Mouse (Mus musculus) kidney, embryonic 15.5 days (tissue): ENCODE results near the gene 1700010I14Rik. TPM values are rescaled to one million over a fixed set of nuclear protein-coding genes. Genes with fewer than 3 reads are reported as not detected.

Experiments
- ATAC-seq: fragments of 200-750 bp; cut with Nextera tagmentation; replicated peaks from 2 replicates; pipeline ENCODE4 v1.8.0; 2017; ENCODE audit warnings: moderate TSS enrichment; ENCODE audit not compliant: low FRiP score
- H3K27ac ChIP-seq: fragments of 300-500 bp; sonication (generic); 2 replicates; pipeline ENCODE4 v1.5.1; 2015; ENCODE audit warnings: mild to moderate bottlenecking, inconsistent platforms
- H3K27me3 ChIP-seq: fragments of 300-500 bp; sonication (generic); 2 replicates; pipeline ENCODE4 v1.6.1; 2015; ENCODE audit warnings: inconsistent platforms
- H3K36me3 ChIP-seq: fragments of 300-500 bp; sonication (generic); 2 replicates; pipeline ENCODE4 v1.6.1; 2015; ENCODE audit warnings: inconsistent platforms
- H3K4me1 ChIP-seq: fragments of 300-500 bp; sonication (generic); 2 replicates; pipeline ENCODE4 v1.6.1; 2015; ENCODE audit warnings: inconsistent platforms
- H3K4me2 ChIP-seq: fragments of 300-500 bp; sonication (generic); 2 replicates; pipeline ENCODE4 v1.6.1; 2015; ENCODE audit warnings: moderate library complexity, mild to moderate bottlenecking, inconsistent platforms
- H3K4me3 ChIP-seq: fragments of 300-500 bp; sonication (generic); replicated peaks from 2 replicates; pipeline ENCODE4 v1.5.1; 2015; ENCODE audit warnings: mild to moderate bottlenecking, inconsistent platforms
- H3K9ac ChIP-seq: fragments of 300-500 bp; sonication (generic); 2 replicates; pipeline ENCODE4 v1.6.1; 2015; ENCODE audit warnings: mild to moderate bottlenecking, inconsistent platforms
- H3K9me3 ChIP-seq: fragments of 300-500 bp; sonication (generic); replicated peaks from 2 replicates; pipeline ENCODE4 v1.6.1; 2016; ENCODE audit warnings: inconsistent platforms
- WGBS: fragments of 180-500 bp; shearing (Covaris S2); methylation state at CpG from one replicate; pipeline ENCODE4 v1.1.7; 2015; ENCODE audit warnings: mixed read lengths; 5-methylcytosine and 5-hydroxymethylcytosine counted together
- polyA plus RNA-seq: library from polyadenylated mRNA; unstranded; fragments of >200 nt; fragmentation: Nextera tagmentation; extraction: Ambion mirVana; gene quantifications from 2 replicates; pipeline ENCODE4 v1.2.1, GENCODE M21; 2015

The 1700010I14Rik gene
- polyA plus RNA-seq, 1 experiment from 2014 or later = 2.3 TPM

DNA sequence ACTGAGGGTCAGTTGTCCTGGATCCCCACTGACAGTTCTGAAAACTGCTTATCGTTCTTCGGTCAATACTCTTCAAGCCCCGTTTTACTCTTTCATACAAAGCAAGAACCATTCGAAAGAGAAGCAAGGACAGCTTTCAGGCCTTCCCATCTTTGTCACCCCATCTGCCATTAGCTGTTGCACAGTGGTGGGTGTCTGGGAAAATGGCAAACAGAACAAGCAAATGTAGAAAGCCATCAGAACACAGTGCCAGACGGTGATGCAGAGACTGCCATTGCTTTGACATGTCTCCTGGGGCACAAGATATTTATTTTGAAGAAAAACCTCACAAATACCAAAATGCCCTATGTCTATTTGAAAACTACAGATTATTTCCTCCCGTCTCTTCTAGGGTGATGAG lies 11.4 kb upstream of the 1700010I14Rik start:
- no peaks in the 10 kb centered on the region for H3K9me3 ChIP-seq
- no peak for ATAC-seq
- H3K36me3 ChIP-seq = no peaks in the 10 kb centered on the region
- no peak overlapping the region for H3K27ac ChIP-seq
- H3K27me3 ChIP-seq = no peaks in the 10 kb centered on the region
- WGBS = 91% methylated on average over 6 of the region's 6 CpGs
- H3K4me1 ChIP-seq = peaks cover 15% of the 10 kb centered on the region
- H3K4me2 ChIP-seq = no peak overlapping the region
- H3K4me3 ChIP-seq = no peak overlapping the region
- no peak overlapping the region for H3K9ac ChIP-seq

DNA sequence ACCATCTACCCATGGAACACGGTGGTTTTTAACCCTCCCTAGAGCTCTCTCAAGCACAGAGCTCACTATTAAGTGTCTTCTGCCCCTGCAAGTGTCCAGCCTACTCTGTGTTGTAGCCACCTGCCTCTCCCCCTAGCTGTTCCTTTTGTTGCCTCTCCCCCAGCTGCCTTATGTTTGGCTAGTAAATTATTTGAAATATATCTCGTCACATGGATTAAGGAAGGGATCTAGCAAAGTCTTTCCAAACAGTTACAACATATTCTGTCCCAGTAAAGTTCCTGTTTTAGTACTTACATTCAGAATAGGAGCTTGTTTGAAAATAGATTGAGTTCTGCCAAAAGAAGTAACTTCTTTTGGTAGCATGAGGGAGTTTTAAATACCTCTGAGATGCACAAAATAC lies 10.9 kb upstream of the 1700010I14Rik start:
- H3K4me1 ChIP-seq = peaks cover 9% of the 10 kb centered on the region
- 63% methylated on average over 2 of the region's 2 CpGs for WGBS
- H3K4me2 ChIP-seq = no peak overlapping the region
- no peak overlapping the region for H3K27ac ChIP-seq
- H3K36me3 ChIP-seq = no peaks in the 10 kb centered on the region
- no peaks in the 10 kb centered on the region for H3K9me3 ChIP-seq
- H3K9ac ChIP-seq = no peak overlapping the region
- H3K4me3 ChIP-seq = no peak overlapping the region
- no peaks in the 10 kb centered on the region for H3K27me3 ChIP-seq
- ATAC-seq = no peak

DNA sequence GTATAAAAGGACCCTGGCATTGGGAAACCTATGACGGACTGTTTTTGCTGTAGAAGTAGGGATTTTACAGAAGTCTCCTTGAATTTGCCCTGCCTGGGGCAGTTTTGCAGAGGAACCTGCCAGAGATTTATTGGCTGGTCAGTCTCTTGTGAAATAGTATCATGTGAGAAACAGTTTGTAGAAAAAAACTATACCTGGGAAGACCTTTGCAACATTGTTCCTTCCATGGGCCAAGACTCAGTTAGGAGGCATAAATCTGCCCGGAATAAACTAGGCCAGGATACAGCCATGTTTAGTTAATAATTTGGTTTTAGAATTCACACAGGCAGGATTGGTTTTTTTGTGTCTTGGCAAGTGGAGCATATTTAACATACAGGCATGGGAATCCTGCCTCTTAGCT lies 4.6 kb upstream of the 1700010I14Rik start:
- ATAC-seq = no peak
- H3K4me1 ChIP-seq = peaks cover 8% of the 10 kb centered on the region
- no peaks in the 10 kb centered on the region for H3K36me3 ChIP-seq
- H3K4me3 ChIP-seq = no peak overlapping the region
- 67% methylated on average over 2 of the region's 2 CpGs for WGBS
- H3K9ac ChIP-seq = no peak overlapping the region
- H3K27ac ChIP-seq = no peak overlapping the region
- no peaks in the 10 kb centered on the region for H3K9me3 ChIP-seq
- H3K27me3 ChIP-seq = no peaks in the 10 kb centered on the region
- no peak overlapping the region for H3K4me2 ChIP-seq

DNA sequence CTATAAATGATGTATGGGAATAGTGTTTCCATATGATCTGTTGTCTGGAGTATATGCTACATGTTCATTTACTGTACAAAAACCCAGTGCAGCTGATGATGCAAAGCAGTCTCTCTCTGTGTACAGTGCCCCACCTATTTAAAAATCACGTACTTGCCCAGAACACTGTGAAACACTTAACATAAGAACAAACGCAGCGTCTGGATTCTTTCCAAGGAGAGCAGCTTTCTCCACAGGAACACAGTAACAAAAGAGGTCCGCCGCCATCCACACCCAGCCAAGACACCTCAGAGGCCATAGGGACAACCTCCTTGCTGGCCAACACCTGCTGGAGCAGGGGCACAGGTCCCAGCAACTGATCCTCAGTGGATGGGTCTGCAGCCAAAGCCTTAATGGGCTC lies 2.4 kb upstream of the 1700010I14Rik start:
- Histone ChIP-seq H3K9ac (no peak overlapping the region), H3K27ac (no peak overlapping the region), H3K27me3 (no peaks in the 10 kb centered on the region), H3K36me3 (no peaks in the 10 kb centered on the region), H3K4me1 (peaks cover 15% of the 10 kb centered on the region), H3K9me3 (no peaks in the 10 kb centered on the region), H3K4me3 (no peak overlapping the region), H3K4me2 (no peak overlapping the region)
- ATAC-seq = no peak
- WGBS = 80% methylated on average over 5 of the region's 5 CpGs

DNA sequence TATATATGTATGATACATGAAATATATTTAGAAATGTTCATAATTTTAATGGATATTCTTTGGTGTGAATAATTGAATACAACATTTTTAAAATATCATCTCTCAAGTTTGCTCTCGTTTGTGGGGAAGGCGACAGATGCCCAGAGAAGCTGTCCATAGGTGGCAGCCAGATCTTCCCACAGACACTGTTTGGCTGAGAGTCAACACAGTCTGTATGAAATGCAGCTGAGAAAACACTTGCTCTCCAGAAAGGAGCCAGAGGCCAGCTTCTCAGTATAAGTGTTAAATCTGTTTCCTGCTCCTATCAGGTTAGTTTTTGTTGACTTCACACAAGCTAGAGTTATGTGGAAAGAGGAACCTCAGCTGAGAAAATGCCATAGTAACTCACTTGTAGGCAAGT lies 1.6 kb upstream of the 1700010I14Rik start:
- no peak overlapping the region for H3K9ac ChIP-seq
- H3K4me1 ChIP-seq = peaks cover 15% of the 10 kb centered on the region
- H3K4me2 ChIP-seq = no peak overlapping the region
- no peaks in the 10 kb centered on the region for H3K27me3 ChIP-seq
- no peaks in the 10 kb centered on the region for H3K9me3 ChIP-seq
- no peak overlapping the region for H3K27ac ChIP-seq
- ATAC-seq = no peak
- whole genome bisulfite sequencing = 56% methylated on average over 2 of the region's 2 CpGs
- H3K36me3 ChIP-seq = no peaks in the 10 kb centered on the region
- no peak overlapping the region for H3K4me3 ChIP-seq

DNA sequence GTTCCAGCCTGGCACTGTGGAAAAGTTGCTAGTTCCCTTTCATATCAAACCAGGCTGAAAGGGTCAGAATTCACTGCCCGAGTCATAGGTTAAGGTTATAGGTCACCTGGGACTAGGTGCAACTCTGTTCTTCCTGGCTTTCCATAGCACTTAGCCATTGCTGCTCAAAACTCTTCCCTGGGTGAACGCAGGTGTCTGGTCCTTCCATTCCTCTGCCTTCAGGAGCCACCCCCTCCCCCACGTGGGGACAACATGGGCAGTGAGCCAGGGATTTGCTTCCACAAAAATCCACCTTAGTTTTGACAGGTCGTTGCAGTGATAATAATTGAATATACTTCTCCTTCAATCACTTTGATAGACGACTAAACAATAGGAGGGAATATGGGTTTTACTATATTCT lies 764 bp upstream of the 1700010I14Rik start:
- Histone ChIP-seq H3K4me1 (peaks cover 15% of the 10 kb centered on the region), H3K9me3 (no peaks in the 10 kb centered on the region), H3K36me3 (no peaks in the 10 kb centered on the region), H3K27me3 (no peaks in the 10 kb centered on the region), H3K4me3 (no peak overlapping the region), H3K9ac (no peak overlapping the region), H3K4me2 (no peak overlapping the region), H3K27ac (no peak overlapping the region)
- 81% methylated on average over 5 of the region's 5 CpGs for WGBS
- ATAC-seq = no peak

DNA sequence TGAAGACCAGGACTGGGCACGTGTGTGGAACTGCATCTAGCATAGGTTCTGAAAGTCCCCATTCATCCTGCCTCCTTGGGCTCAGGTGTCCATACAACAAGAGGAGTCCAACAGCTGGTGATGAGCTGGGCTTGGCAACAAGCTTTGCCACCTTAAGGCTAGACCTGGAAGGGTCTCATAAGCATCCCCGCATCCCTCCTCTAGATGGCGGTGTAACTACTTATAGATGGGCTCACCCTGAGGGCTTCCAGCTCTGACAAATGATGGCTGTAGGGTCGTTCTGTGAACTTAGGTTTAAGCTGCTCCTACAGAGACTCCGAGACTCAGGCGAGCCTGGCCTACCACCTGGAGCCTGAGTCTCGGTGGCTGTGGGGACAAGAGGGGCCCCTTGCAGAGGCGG lies 3.0 kb downstream of the 1700010I14Rik start:
- WGBS = 35% methylated on average over 8 of the region's 8 CpGs
- H3K27me3 ChIP-seq = no peaks in the 10 kb centered on the region
- H3K36me3 ChIP-seq = 0 out of 2 replicates have a peak, but pooled peaks cover 11% of the 10 kb centered on the region
- no peak overlapping the region for H3K4me2 ChIP-seq
- H3K4me3 ChIP-seq = no peak overlapping the region
- H3K9me3 ChIP-seq = no peaks in the 10 kb centered on the region
- no peak overlapping the region for H3K9ac ChIP-seq
- ATAC-seq = no peak
- H3K27ac ChIP-seq = no peak overlapping the region
- peaks cover 15% of the 10 kb centered on the region for H3K4me1 ChIP-seq

DNA sequence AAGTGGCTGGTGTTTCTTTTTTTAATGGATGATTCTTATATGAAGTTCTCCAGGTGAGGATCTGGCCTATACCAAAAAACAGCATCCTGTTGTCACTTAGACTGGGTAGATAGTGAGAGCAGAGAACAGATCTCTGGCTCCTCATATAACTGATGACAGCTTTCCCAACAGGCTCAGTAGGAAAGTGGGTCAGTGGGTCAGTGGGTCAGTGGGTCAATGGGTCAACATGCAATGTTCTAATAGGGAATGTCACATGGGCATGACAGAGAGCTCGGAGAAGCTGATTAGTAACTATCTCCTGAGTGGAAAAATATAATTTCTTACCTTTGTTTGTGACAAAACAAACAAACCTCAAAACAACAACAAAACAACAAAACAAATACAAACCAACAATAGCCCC lies 7.2 kb downstream of the 1700010I14Rik start:
- Histone ChIP-seq H3K27me3 (no peaks in the 10 kb centered on the region), H3K36me3 (peaks cover 12% of the 10 kb centered on the region; the same call in 1 of the 2 replicates), H3K4me2 (no peak overlapping the region), H3K4me1 (no peaks in the 10 kb centered on the region), H3K4me3 (no peak overlapping the region), H3K9me3 (no peaks in the 10 kb centered on the region), H3K9ac (no peak overlapping the region), H3K27ac (no peak overlapping the region)
- WGBS = 79% methylated on average over 1 of the region's 1 CpGs
- no peak for ATAC-seq

DNA sequence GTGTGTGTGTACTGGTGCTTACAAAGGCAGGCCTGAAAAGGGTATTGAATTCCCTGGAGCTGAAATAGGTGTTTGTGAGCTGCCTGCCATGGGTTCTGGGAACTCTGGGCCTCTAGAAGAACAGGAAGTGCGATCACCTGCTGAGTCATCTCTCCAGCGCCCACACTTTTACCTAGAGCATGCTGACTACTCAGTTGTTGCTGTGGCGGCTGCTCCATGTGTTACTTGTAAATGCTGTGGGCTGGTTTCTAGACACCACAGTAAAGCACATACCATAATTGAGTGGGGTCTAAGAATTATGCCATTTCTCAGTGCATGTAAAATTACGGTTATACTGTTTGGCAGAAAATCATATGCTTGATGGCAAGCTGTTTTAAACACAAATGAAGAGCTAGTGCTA lies 14.3 kb downstream of the 1700010I14Rik start:
- Histone ChIP-seq H3K27ac (no peak overlapping the region), H3K4me2 (no peak overlapping the region), H3K4me1 (no peaks in the 10 kb centered on the region), H3K9me3 (no peaks in the 10 kb centered on the region), H3K36me3 (peaks cover 2% of the 10 kb centered on the region; the same call in 1 of the 2 replicates), H3K27me3 (no peaks in the 10 kb centered on the region), H3K9ac (no peak overlapping the region), H3K4me3 (no peak overlapping the region)
- 75% methylated on average over 4 of the region's 4 CpGs for WGBS
- ATAC-seq = no peak

DNA sequence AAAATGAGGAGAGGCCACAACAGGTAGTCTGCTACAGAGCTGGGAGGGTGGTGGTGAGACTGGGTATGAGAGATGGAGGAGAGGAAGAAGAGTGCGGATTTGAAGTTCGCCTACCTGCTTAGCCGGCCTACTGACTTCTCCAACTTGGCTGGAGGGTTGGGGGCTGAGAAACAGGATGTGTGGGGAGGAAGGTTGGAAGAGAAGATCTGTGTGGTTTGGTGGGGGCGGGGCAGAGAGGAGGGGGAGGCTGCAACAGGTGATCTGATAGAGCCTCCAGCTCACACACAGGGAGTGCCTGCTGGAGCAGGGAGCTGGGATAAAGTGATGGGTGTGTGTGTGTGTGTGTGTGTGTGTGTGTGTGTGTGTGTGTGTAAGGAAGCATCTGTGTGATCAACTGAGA lies 16.4 kb downstream of the 1700010I14Rik start:
- Histone ChIP-seq H3K27me3 (no peaks in the 10 kb centered on the region), H3K4me3 (no peak overlapping the region), H3K27ac (no peak overlapping the region), H3K36me3 (peaks cover 2% of the 10 kb centered on the region; the same call in 1 of the 2 replicates), H3K9me3 (no peaks in the 10 kb centered on the region), H3K4me1 (no peaks in the 10 kb centered on the region), H3K9ac (no peak overlapping the region), H3K4me2 (no peak overlapping the region)
- no peak for ATAC-seq
- WGBS = 83% methylated on average over 4 of the region's 4 CpGs

DNA sequence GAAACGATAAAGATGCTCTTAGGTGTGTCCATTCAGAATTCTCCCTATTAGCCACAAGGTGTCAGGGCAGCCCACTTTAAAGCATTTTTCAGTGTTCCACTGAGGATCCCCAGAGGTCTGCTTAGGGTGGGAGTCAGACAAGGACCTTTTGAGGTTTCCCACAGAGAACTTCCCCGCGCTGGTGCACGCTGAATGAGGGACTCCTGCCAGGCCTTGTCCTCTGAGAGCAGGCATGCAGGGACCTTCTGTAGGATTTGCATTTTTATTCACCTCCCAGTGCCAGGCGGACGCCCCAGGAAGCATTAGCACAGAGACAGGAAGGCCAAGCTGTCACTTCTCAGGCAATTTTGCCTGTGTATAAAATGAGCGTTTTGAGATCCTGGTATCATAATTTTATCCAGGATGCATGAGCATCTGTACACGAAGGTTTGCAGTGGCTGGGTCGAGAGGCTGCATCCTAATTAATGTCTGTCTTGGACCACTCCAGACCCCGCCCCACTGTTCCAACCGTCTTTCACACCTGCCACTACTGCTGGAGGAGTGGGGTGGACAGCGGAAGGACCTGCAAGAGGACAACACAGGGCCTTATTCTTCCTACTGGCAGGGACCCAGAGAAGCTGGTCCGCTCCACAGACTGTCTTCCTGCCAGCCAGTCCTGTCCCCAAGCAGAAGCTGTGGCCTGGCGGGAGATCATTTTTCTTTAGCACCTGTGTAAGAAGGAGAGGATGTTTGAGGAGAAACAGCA lies 35.2 kb downstream of the 1700010I14Rik start:
- no peaks in the 10 kb centered on the region for H3K36me3 ChIP-seq
- ATAC-seq = no peak
- H3K4me2 ChIP-seq = no peak overlapping the region
- H3K27ac ChIP-seq = no peak overlapping the region
- no peak overlapping the region for H3K4me3 ChIP-seq
- no peaks in the 10 kb centered on the region for H3K27me3 ChIP-seq
- WGBS = 40% methylated on average over 14 of the region's 14 CpGs
- H3K9me3 ChIP-seq = no peaks in the 10 kb centered on the region
- H3K4me1 ChIP-seq = no peaks in the 10 kb centered on the region
- no peak overlapping the region for H3K9ac ChIP-seq

DNA sequence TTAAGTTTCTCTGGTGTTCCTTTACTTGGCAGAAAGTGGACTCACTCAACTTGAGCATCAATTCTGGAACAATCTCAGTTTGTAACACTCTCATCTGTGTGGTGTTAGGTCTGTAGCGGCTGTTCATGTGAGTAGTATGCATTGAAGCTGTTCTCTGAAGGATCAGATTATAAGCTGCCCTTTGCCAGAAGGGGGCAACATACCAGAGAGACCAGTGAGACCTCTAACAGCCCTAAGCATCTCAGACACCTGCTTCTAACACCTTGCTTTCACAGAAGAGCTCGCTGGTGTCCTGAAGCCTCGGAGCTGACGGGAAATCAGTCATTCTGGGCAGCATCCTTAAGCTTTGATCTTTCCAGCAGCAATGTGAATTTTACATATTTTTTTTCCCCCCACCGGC lies 42.0 kb downstream of the 1700010I14Rik start:
- no peak overlapping the region for H3K27ac ChIP-seq
- H3K36me3 ChIP-seq = no peaks in the 10 kb centered on the region
- no peak overlapping the region for H3K9ac ChIP-seq
- H3K27me3 ChIP-seq = no peaks in the 10 kb centered on the region
- peaks cover 5% of the 10 kb centered on the region; the same call in 1 of the 2 replicates for H3K4me1 ChIP-seq
- ATAC-seq = no peak
- no peak overlapping the region for H3K4me2 ChIP-seq
- WGBS = 54% methylated on average over 5 of the region's 5 CpGs
- H3K4me3 ChIP-seq = no peak overlapping the region
- H3K9me3 ChIP-seq = no peaks in the 10 kb centered on the region
